Comparison of ENCODE assay signal across 8 mouse cellular contexts in genomic region chr5:63906149-63907093, GRCm38 (mm10).
DNase-seq lines count a peak whose midpoint lies in the region; ATAC-seq and TF ChIP-seq lines count a peak whose summit lies in the region.

No protein-coding gene starts in this region.

- H3K27me3 ChIP-seq in hindbrain, postnatal 0 days (ENCODE audit: insufficient read depth, low read length): no peaks in the 10 kb centered on the region

- intact Hi-C loops in left cerebral cortex, adult 2 months (cut with DNase I): loop anchor here (1.0 to 5.0 kb wide), 5 partner anchors 62 to 368 kb away; partner anchors contain the start of genes Pgm2, Rell1 and Tbc1d1

- no peak overlapping the region for H3K4me2 ChIP-seq in hindbrain, postnatal 0 days (ENCODE audit: low read depth, low read length)

- H3K27ac ChIP-seq in hindbrain, postnatal 0 days: no peak overlapping the region
- H3K27ac ChIP-seq in left cerebral cortex, adult 2 months: no peak overlapping the region

- 41% methylated on average over 13 of the region's 13 CpGs for WGBS in hindbrain, postnatal 0 days

- H3K4me3 ChIP-seq in hindbrain, postnatal 0 days (ENCODE audit: low read length): no peak overlapping the region
- no peak overlapping the region for H3K4me3 ChIP-seq in left cerebral cortex, adult 2 months

- no peaks in the 10 kb centered on the region for H3K36me3 ChIP-seq in hindbrain, postnatal 0 days (ENCODE audit: insufficient read depth, low read length)

- ATAC-seq in hindbrain, postnatal 0 days: peak; percentile 87
- ATAC-seq in megakaryocyte, adult 5-6 weeks (ENCODE audit: poor library complexity, severe bottlenecking): peak; percentile 99

- peak; percentile 98 for TF ChIP-seq CTCF in hindbrain, postnatal 0 days (IDR thresholded peaks at IDR 0.05; ENCODE audit: low read depth)
- TF ChIP-seq CTCF in left cerebral cortex, adult 2 months (IDR thresholded peaks at IDR 0.05): peak; percentile 99

- no peaks in the 10 kb centered on the region for H3K4me1 ChIP-seq in hindbrain, postnatal 0 days (ENCODE audit: insufficient read depth, low read length)

- H3K9me3 ChIP-seq in hindbrain, postnatal 0 days (ENCODE audit: low read length): no peaks in the 10 kb centered on the region

- peak; percentile 92 for DNase-seq in NIH3T3 (ENCODE audit: low read depth)
- DNase-seq in cerebellum, postnatal 10 days: peak; percentile 91 to 93
- peak; percentile 78 to 85 for DNase-seq in frontal cortex, postnatal 25 days (ENCODE audit: low spot score in 2 of 2)
- peak; percentile 90 for DNase-seq in hindbrain, postnatal 0 days (ENCODE audit: low spot score)
- DNase-seq in left cerebral cortex, adult 2 months (ENCODE audit: extremely low spot score in 1 of 2, low spot score in 2 of 2): peak; percentile 77 to 90
- peak; percentile 80 for DNase-seq in right cerebral cortex, adult 18-20 months
- DNase-seq in urinary bladder, adult 2 months (ENCODE audit: low spot score): peak; percentile 63

- H3K9ac ChIP-seq in hindbrain, postnatal 0 days (replicated peaks; ENCODE audit: low read length): no peak overlapping the region
